16 mouse cellular contexts compared by ENCODE assay signal in genomic region chr4:110292471-110292870, GRCm38 (mm10). TPM values are rescaled to one million over a fixed set of nuclear protein-coding genes. Genes with fewer than 3 reads are reported as not detected.
DNase-seq lines count a peak whose midpoint lies in the region; ATAC-seq and TF ChIP-seq lines count a peak whose summit lies in the region.
"Had no signal": no experiment of that assay in that cellular context is flagged by ENCODE, and none has a peak within 500 bp of the region (broad histone marks: within the 10 kb centered on the region; RNA-seq: fewer than 3 reads in every experiment).

No protein-coding gene starts in this region.

- no peak overlapping the region for H3K4me2 ChIP-seq in forebrain, embryonic 12.5 days
- H3K4me2 ChIP-seq in hindbrain, postnatal 0 days (ENCODE audit: low read depth, low read length), result peak overlapping the region; percentile 16; the same call in 1 of the 2 replicates
- peak overlapping the region; percentile 51 for H3K4me2 ChIP-seq in neural tube, embryonic 12.5 days (replicated peaks)
- H3K4me2 ChIP-seq: heart, embryonic 15.5 days; intestine, embryonic 15.5 days had no signal

- no peaks in the 10 kb centered on the region for H3K9me3 ChIP-seq in forebrain, embryonic 12.5 days
- H3K9me3 ChIP-seq in hindbrain, postnatal 0 days (ENCODE audit: low read length), result no peaks in the 10 kb centered on the region
- H3K9me3 ChIP-seq in neural tube, embryonic 12.5 days, result no peaks in the 10 kb centered on the region
- H3K9me3 ChIP-seq: heart, embryonic 15.5 days; intestine, embryonic 15.5 days had no signal

- peak overlapping the region; percentile 42; the same call in 1 of the 2 replicates for H3K27ac ChIP-seq in forebrain, embryonic 12.5 days
- no peak overlapping the region for H3K27ac ChIP-seq in hindbrain, postnatal 0 days
- H3K27ac ChIP-seq in neural tube, embryonic 12.5 days, result peak overlapping the region; percentile 37; the same call in 1 of the 2 replicates
- H3K27ac ChIP-seq: heart, embryonic 15.5 days; intestine, embryonic 15.5 days; layer of hippocampus, adult 2 months; liver, embryonic 14.5 days had no signal

- peaks cover 18% of the 10 kb centered on the region for H3K4me1 ChIP-seq in forebrain, embryonic 12.5 days
- H3K4me1 ChIP-seq in hindbrain, postnatal 0 days (ENCODE audit: insufficient read depth, low read length), result no peaks in the 10 kb centered on the region
- H3K4me1 ChIP-seq in neural tube, embryonic 12.5 days, result peaks cover 9% of the 10 kb centered on the region; the same call in 1 of the 2 replicates
- H3K4me1 ChIP-seq: heart, embryonic 15.5 days; intestine, embryonic 15.5 days had no signal

- no peaks in the 10 kb centered on the region for H3K27me3 ChIP-seq in forebrain, embryonic 12.5 days
- H3K27me3 ChIP-seq in hindbrain, postnatal 0 days (ENCODE audit: insufficient read depth, low read length), result no peaks in the 10 kb centered on the region
- no peaks in the 10 kb centered on the region for H3K27me3 ChIP-seq in neural tube, embryonic 12.5 days (replicated peaks)
- H3K27me3 ChIP-seq: heart, embryonic 15.5 days; intestine, embryonic 15.5 days; Patski had no signal

- H3K36me3 ChIP-seq in forebrain, embryonic 12.5 days (replicated peaks), result no peaks in the 10 kb centered on the region
- no peaks in the 10 kb centered on the region for H3K36me3 ChIP-seq in hindbrain, postnatal 0 days (ENCODE audit: insufficient read depth, low read length)
- H3K36me3 ChIP-seq in neural tube, embryonic 12.5 days, result no peaks in the 10 kb centered on the region
- H3K36me3 ChIP-seq: heart, embryonic 15.5 days; intestine, embryonic 15.5 days had no signal

- peak; percentile 39 for DNase-seq in embryo, embryonic 11 days
- peak; percentile 58 for DNase-seq in hindbrain, postnatal 0 days (ENCODE audit: low spot score)
- no peak for DNase-seq in thymus, postnatal 25 days
- DNase-seq in kidney, postnatal 4 days, result no peak
- DNase-seq: cerebellum, adult 9-11 months; gastrocnemius, postnatal 14 days; lung, postnatal 36 days had no signal

- H3K4me3 ChIP-seq in forebrain, embryonic 12.5 days (replicated peaks), result no peak overlapping the region
- no peak overlapping the region for H3K4me3 ChIP-seq in hindbrain, postnatal 0 days (ENCODE audit: low read length)
- no peak overlapping the region for H3K4me3 ChIP-seq in neural tube, embryonic 12.5 days
- H3K4me3 ChIP-seq: erythroblast, embryonic 14.5 days; heart, embryonic 15.5 days; intestine, embryonic 15.5 days; layer of hippocampus, adult 2 months had no signal

- WGBS in forebrain, embryonic 12.5 days, result 55% methylated on average over 10 of the region's 10 CpGs
- 45% methylated on average over 10 of the region's 10 CpGs for WGBS in hindbrain, postnatal 0 days
- 45% methylated on average over 10 of the region's 10 CpGs for WGBS in neural tube, embryonic 12.5 days

- H3K9ac ChIP-seq in forebrain, embryonic 12.5 days, result no peak overlapping the region
- H3K9ac ChIP-seq in hindbrain, postnatal 0 days (replicated peaks; ENCODE audit: low read length), result no peak overlapping the region
- H3K9ac ChIP-seq in neural tube, embryonic 12.5 days, result no peak overlapping the region
- H3K9ac ChIP-seq: heart, embryonic 15.5 days; intestine, embryonic 15.5 days; liver, embryonic 14.5 days had no signal

- no peak for TF ChIP-seq CTCF in hindbrain, postnatal 0 days (IDR thresholded peaks at IDR 0.05; ENCODE audit: low read depth)

- ATAC-seq in forebrain, embryonic 12.5 days (ENCODE audit: low FRiP score), result peak; percentile 34; the same call in 1 of the 2 replicates
- peak; percentile 30; the same call in 1 of the 2 replicates for ATAC-seq in hindbrain, postnatal 0 days
- ATAC-seq in neural tube, embryonic 12.5 days (ENCODE audit: low FRiP score, low read depth), result peak; percentile 63
- no peak for ATAC-seq in activated CD4-positive, CD25-positive, alpha-beta regulatory T cell, adult 4 months
- ATAC-seq: intestine, embryonic 15.5 days; Patski had no signal

RNA-seq across cellular contexts. Expression of gene Elavl4, which starts 59.2 kb away (rescaled TPM):
- polyA plus RNA-seq in forebrain, embryonic 12.5 days (2016; fragmentation: Nextera tagmentation; extraction: Ambion mirVana), result 185 and 220 TPM in 2 replicates
- total RNA-seq in hindbrain, postnatal 0 days (2014; rRNA removed), result 93.8 and 132 TPM in 2 replicates
- polyA plus RNA-seq in hindbrain, postnatal 0 days (2015; fragmentation: Nextera tagmentation; extraction: Ambion mirVana), result 219 and 236 TPM in 2 replicates
- 386 and 453 TPM in 2 replicates for polyA plus RNA-seq in neural tube, embryonic 12.5 days (2016; fragmentation: Nextera tagmentation; extraction: Ambion mirVana)
- under 1 TPM in 1 of 2 experiments, not detected in 1; 0.44 TPM for polyA plus RNA-seq in activated CD4-positive, CD25-positive, alpha-beta regulatory T cell, adult 4 months (2017; shearing (Covaris generic))
- total RNA-seq: gastrocnemius, postnatal 14 days had no signal
- polyA plus RNA-seq: erythroblast, embryonic 14.5 days had no signal

Comparison
In these comparisons a context has a peak if more than half of its experiments do, and no peak if none do; other contexts are left out.
1. DNase-seq: peak in embryo, embryonic 11 days (single experiment) and hindbrain, postnatal 0 days (single experiment); none in thymus, postnatal 25 days (single experiment) and kidney, postnatal 4 days (0 of 2).
2. RNA of gene Elavl4, which starts 59.2 kb away (polyA plus RNA-seq): 386 to 453 TPM in neural tube, embryonic 12.5 days, 219 to 236 TPM in hindbrain, postnatal 0 days and 185 to 220 TPM in forebrain, embryonic 12.5 days; 0.44 TPM in activated CD4-positive, CD25-positive, alpha-beta regulatory T cell, adult 4 months; every median in the first group is over 100 times any median in the second.